Mouse (Mus musculus) testis, adult 2 months (tissue): ENCODE data around the gene Cldn15.

Experiments used
- CTCF ChIP-seq: fragments of 200-500 bp; IDR thresholded peaks from 2 replicates; pipeline ENCODE4 v1.5.1; 2012; ENCODE audit warnings: low read depth, mild to moderate bottlenecking, inconsistent platforms, low read length, moderate library complexity; ENCODE audit not compliant: control insufficient read depth, insufficient read depth, insufficient replicate concordance
- POLR2A ChIP-seq: fragments of 200-500 bp; IDR thresholded peaks from 2 replicates; pipeline ENCODE4 v1.6.1; 2012; ENCODE audit warnings: low read depth, mild to moderate bottlenecking, inconsistent platforms, low read length, moderate library complexity; ENCODE audit not compliant: control insufficient read depth

GRCm38 (mm10) chr5:136979762-136980161 lies 13.3 kb downstream of the Cldn15 start:
- TF ChIP-seq CTCF, result no peak
- no peak for TF ChIP-seq POLR2A
